Mouse (Mus musculus) layer of hippocampus, postnatal 14 days (tissue): Measurements from ENCODE around the gene Actr2. TPM values are rescaled to one million over a fixed set of nuclear protein-coding genes. Genes with fewer than 3 reads are reported as not detected.
"Not testable (repeated sequence)": the region's sequence is repeated elsewhere in the genome, so short reads cannot be mapped to it uniquely, and the experiment has no call there.

ENCODE experiments used
- DNase-seq, 2 experiments: peaks; one replicate each; pipeline ENCODE4 v3.0.0; 2021 to 2022; ENCODE audit warnings: low spot score in 2 of 2, mixed read lengths in 1 of 2
- total RNA-seq, 2 experiments: library from RNA; stranded (reverse); gene quantifications; 2 replicates each; pipeline ENCODE4 v1.2.3; 2021

The Actr2 gene
- total RNA-seq, 2 experiments from 2014 or later = 350 to 351 TPM

GRCm38 (mm10) chr11:20053951-20054350, 58.8 kb downstream of the Actr2 start:
- no peak for DNase-seq

- no peak for DNase-seq
These were observed 59.7 kb downstream of the Actr2 start for GRCm38 (mm10) chr11:20052814-20053536.

DNA sequence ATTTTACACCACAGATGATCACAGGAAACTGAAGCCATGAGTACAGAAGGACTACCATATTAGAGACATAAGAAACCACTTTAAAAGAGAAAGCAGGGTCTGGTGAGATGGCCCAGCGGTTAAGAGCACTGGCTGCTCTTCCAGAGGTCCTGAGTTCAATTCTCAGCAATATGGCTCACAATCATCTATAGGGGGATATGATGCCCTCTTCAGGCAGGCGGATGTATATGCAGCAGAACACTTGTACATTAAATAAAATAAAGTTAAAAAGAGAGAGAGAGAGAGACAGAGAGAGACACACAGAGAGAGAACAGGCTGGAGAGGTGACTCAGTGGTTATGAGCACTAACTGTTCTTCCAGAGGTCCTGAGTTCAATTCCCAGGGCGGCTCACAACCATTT, 67.1 kb downstream of the Actr2 start:
- DNase-seq = no peak

DNA sequence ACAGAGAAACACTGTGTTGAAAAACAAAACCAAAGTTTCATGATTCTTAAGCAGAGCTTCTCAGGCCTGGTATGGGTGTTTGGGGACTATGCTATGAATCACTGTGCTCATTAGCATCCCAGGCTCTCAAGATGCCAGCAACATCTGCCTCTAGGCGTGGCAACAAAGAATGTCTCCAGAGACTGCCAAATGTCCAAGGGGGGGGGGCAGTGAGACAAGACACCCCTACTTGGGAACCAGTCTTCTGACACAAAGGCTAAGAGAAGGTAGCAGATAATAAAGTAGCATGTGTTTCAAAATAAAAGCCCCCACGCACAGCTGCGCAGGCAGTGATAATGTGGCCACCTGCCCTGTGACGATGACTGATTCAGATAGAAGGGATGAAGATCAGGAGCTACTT, 69.5 kb downstream of the Actr2 start:
- no peak for DNase-seq

DNA sequence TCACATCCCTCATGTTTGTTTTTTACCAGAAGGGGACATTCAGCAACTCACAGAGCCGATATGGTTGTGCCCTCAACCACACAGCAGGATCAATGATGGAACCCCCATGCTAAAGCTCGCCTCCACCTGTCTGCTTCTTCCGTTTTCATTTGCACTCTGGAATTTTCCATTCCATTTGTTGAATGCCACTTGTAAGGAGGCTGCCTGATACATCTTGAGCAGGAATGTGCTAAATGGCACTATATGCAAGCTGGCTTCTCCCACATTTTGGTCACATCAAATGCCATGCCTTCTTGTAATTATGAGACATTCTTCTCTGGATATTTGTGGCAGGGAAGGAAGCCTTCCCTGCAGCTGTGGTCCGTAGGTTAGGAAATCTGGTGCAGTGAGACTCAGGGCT, 70.6 kb downstream of the Actr2 start:
- DNase-seq = no peak

GRCm38 (mm10) chr11:20041164-20041920, 71.4 kb downstream of the Actr2 start:
- peak in 1 of 2 experiments; percentile 36 for DNase-seq

GRCm38 (mm10) chr11:20038723-20039122, 74.0 kb downstream of the Actr2 start:
- peak; percentile 34 to 52 for DNase-seq

GRCm38 (mm10) chr11:20037739-20038138, 75.0 kb downstream of the Actr2 start:
- DNase-seq = no peak

DNA sequence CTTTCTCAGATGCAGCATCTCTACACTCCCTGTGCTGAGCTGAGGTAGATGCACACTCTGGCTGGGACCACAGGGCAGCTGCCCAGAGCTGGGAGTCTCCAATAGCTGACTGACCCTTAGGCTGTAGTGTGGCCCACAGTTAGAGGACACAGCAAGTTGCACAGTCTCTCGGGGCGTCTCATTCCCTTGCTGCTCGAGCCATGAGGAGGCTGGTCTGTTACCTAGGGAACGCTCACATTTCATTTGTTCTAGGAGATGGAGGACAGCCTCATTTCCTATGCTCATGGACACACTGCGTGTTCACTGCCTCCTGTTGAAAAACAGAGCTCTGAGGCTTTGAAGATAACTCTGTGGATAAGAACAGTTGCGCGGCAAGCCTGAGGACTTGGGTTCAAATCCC, 76.7 kb downstream of the Actr2 start:
- no peak for DNase-seq

- no peak for DNase-seq
These were observed 77.3 kb downstream of the Actr2 start for GRCm38 (mm10) chr11:20035343-20035928.

- no peak for DNase-seq
These were observed 78.3 kb downstream of the Actr2 start for GRCm38 (mm10) chr11:20034337-20034947.

DNA sequence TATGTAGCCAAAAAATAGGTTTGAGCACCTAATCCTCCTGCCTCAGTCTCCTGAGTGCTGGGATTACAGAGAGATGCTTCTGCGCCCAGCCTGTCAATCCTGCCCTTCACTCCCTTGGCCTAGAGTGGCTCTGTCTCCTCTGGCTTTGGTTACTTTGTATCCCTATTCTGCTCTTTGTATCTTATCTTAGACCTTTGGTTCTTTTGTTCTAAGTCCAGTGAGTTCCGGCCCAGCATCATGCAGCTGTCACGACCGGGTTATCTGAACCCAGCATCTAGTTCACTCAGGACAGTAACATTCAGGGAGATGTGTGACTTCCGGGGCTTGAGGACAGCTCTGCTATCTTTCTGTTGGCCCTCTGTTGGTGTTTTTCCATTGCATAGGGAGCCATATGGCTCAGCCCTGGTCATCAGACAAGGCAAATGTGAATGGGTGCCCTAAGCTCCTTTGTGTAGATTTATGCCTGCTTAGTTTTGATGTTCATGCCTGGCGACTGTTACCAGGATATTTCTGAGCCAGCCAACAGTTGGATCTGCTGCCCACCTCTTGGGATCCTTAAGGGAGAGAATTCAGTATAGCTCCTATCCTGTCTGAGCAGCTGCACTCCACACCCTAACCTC, 79.1 kb downstream of the Actr2 start:
- no peak for DNase-seq

GRCm38 (mm10) chr11:20031536-20031935, 81.2 kb downstream of the Actr2 start:
- DNase-seq = no peak

GRCm38 (mm10) chr11:20030973-20031372, 81.7 kb downstream of the Actr2 start:
- not testable (repeated sequence) for DNase-seq

GRCm38 (mm10) chr11:20029014-20029413, 83.7 kb downstream of the Actr2 start:
- DNase-seq = no peak

- DNase-seq = no peak
These were observed 84.3 kb downstream of the Actr2 start for GRCm38 (mm10) chr11:20028396-20028795.

- DNase-seq = no peak
These were observed 85.0 kb downstream of the Actr2 start for GRCm38 (mm10) chr11:20027719-20028118.

GRCm38 (mm10) chr11:20025899-20026298, 86.8 kb downstream of the Actr2 start:
- no peak for DNase-seq

GRCm38 (mm10) chr11:20022911-20023482, 89.7 kb downstream of the Actr2 start:
- no peak for DNase-seq

GRCm38 (mm10) chr11:20022462-20022861, 90.3 kb downstream of the Actr2 start:
- DNase-seq = no peak

DNA sequence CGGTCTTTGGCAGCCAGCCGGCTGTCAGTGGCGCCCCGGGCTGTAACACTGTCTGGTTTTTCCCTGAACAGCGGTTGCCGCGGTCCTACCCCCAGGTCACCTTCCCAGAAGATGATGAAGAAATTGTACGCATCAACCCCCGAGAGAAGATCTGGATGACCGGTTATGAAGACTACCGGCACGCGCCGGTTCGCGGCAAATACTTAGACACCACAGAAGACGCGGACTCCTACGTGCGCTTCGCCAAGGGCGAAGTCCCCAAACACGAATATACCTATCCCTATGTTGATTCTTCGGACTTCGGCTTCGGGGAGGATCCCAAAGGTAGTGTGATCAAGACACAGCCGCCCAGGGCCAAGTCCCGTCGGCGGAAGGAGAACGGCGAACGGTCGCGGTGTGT, 92.0 kb downstream of the Actr2 start:
- no peak for DNase-seq
